Mouse (Mus musculus) hindbrain, embryonic 12.5 days (tissue): ENCODE measurements at regions not wholly inside any gene's neighbourhood (a gene's known extent, or its start where the extent isn't known, plus 50 kb on each side); places are given as distances from the start of the nearest gene placed in this dataset.
"Not testable (repeated sequence)": the region's sequence is repeated elsewhere in the genome, so short reads cannot be mapped to it uniquely, and the experiment has no call there.

ENCODE experiments used
- ATAC-seq: fragments of 200-750 bp; cut with Nextera tagmentation; 2 replicates; pipeline ENCODE4 v1.8.0; 2017; ENCODE audit warnings: moderate TSS enrichment; ENCODE audit not compliant: low FRiP score
- H3K27ac ChIP-seq: fragments of 300-500 bp; sonication (generic); 2 replicates; pipeline ENCODE4 v1.5.1; 2016; ENCODE audit warnings: mild to moderate bottlenecking
- H3K27me3 ChIP-seq: fragments of 300-500 bp; sonication (generic); 2 replicates; pipeline ENCODE4 v1.6.1; 2016; ENCODE audit warnings: mild to moderate bottlenecking
- H3K36me3 ChIP-seq: fragments of 300-500 bp; sonication (generic); 2 replicates; pipeline ENCODE4 v1.6.1; 2016; ENCODE audit warnings: mild to moderate bottlenecking
- H3K4me1 ChIP-seq: fragments of 300-500 bp; sonication (generic); 2 replicates; pipeline ENCODE4 v1.6.1; 2016
- H3K4me2 ChIP-seq: fragments of 300-500 bp; sonication (generic); replicated peaks from 2 replicates; pipeline ENCODE4 v1.6.1; 2016; ENCODE audit warnings: mild to moderate bottlenecking
- H3K4me3 ChIP-seq: fragments of 300-500 bp; sonication (generic); 2 replicates; pipeline ENCODE4 v1.5.1; 2016; ENCODE audit warnings: mild to moderate bottlenecking
- H3K9ac ChIP-seq: fragments of 300-500 bp; sonication (generic); 2 replicates; pipeline ENCODE4 v1.6.1; 2016; ENCODE audit warnings: mild to moderate bottlenecking, moderate library complexity
- H3K9me3 ChIP-seq: fragments of 300-500 bp; sonication (generic); replicated peaks from 2 replicates; pipeline ENCODE4 v1.6.1; 2016; ENCODE audit warnings: mild to moderate bottlenecking
- WGBS: fragments of 180-500 bp; shearing (Covaris S2); methylation state at CpG from one replicate; pipeline ENCODE4 v1.1.7; 2016; 5-methylcytosine and 5-hydroxymethylcytosine counted together

- 81% methylated on average over 10 of the region's 10 CpGs for WGBS
- no peak for ATAC-seq
- H3K27ac ChIP-seq, result no peak overlapping the region
Observed at GRCm38 (mm10) chr2:166294672-166295071, 139.2 kb upstream of the Sulf2 start.

GRCm38 (mm10) chr2:166292987-166293386 lies 137.5 kb upstream of the Sulf2 start:
- H3K4me2 ChIP-seq, result no peak overlapping the region
- no peaks in the 10 kb centered on the region for H3K9me3 ChIP-seq
- no peak overlapping the region for H3K27ac ChIP-seq
- WGBS, result 85% methylated on average over 6 of the region's 6 CpGs
- peaks cover 34% of the 10 kb centered on the region for H3K4me1 ChIP-seq
- H3K4me3 ChIP-seq, result no peak overlapping the region
- peaks cover 2% of the 10 kb centered on the region; the same call in 1 of the 2 replicates for H3K27me3 ChIP-seq
- no peak for ATAC-seq
- no peak overlapping the region for H3K9ac ChIP-seq
- no peaks in the 10 kb centered on the region for H3K36me3 ChIP-seq

More at GRCm38 (mm10) chr2:166294672-166295071, 139.2 kb upstream of the Sulf2 start:
- no peaks in the 10 kb centered on the region for H3K9me3 ChIP-seq
- peaks cover 28% of the 10 kb centered on the region for H3K4me1 ChIP-seq
- no peak overlapping the region for H3K4me2 ChIP-seq
- no peak overlapping the region for H3K9ac ChIP-seq
- no peak overlapping the region for H3K4me3 ChIP-seq
- H3K27me3 ChIP-seq, result peaks cover 2% of the 10 kb centered on the region; the same call in 1 of the 2 replicates
- H3K36me3 ChIP-seq, result no peaks in the 10 kb centered on the region

- H3K27ac ChIP-seq, result peak overlapping the region; percentile 36; the same call in 1 of the 2 replicates
- H3K27me3 ChIP-seq, result peaks cover 2% of the 10 kb centered on the region
- no peak overlapping the region for H3K9ac ChIP-seq
- peaks cover 35% of the 10 kb centered on the region for H3K4me1 ChIP-seq
- H3K4me2 ChIP-seq, result no peak overlapping the region
- H3K36me3 ChIP-seq, result no peaks in the 10 kb centered on the region
- H3K4me3 ChIP-seq, result no peak overlapping the region
- no peaks in the 10 kb centered on the region for H3K9me3 ChIP-seq
- ATAC-seq, result 0 out of 2 replicates have a peak, but pooled peaks have one; percentile 29
- 28% methylated on average over 6 of the region's 6 CpGs for WGBS
Observed at GRCm38 (mm10) chr2:166291266-166291665, 135.8 kb upstream of the Sulf2 start.

GRCm38 (mm10) chr2:166290826-166291225 lies 135.4 kb upstream of the Sulf2 start:
- Histone ChIP-seq H3K4me3 (no peak overlapping the region), H3K9ac (no peak overlapping the region), H3K36me3 (no peaks in the 10 kb centered on the region), H3K27me3 (peaks cover 2% of the 10 kb centered on the region), H3K9me3 (no peaks in the 10 kb centered on the region), H3K4me1 (peaks cover 32% of the 10 kb centered on the region), H3K27ac (peak overlapping the region; percentile 36; the same call in 1 of the 2 replicates), H3K4me2 (no peak overlapping the region)
- 0 out of 2 replicates have a peak, but pooled peaks have one; percentile 38 for ATAC-seq
- WGBS, result 42% methylated on average over 9 of the region's 9 CpGs

- H3K27me3 ChIP-seq, result peaks cover 2% of the 10 kb centered on the region
- no peak overlapping the region for H3K4me3 ChIP-seq
- H3K27ac ChIP-seq, result peak overlapping the region; percentile 23; the same call in 1 of the 2 replicates
- no peak overlapping the region for H3K9ac ChIP-seq
- H3K36me3 ChIP-seq, result no peaks in the 10 kb centered on the region
- ATAC-seq, result no peak
- no peaks in the 10 kb centered on the region for H3K9me3 ChIP-seq
- H3K4me1 ChIP-seq, result peaks cover 32% of the 10 kb centered on the region
- 78% methylated on average over 6 of the region's 6 CpGs for WGBS
- H3K4me2 ChIP-seq, result no peak overlapping the region
Observed at GRCm38 (mm10) chr2:166289198-166289597, 133.7 kb upstream of the Sulf2 start.

GRCm38 (mm10) chr2:166281137-166281536 lies 125.7 kb upstream of the Sulf2 start:
- not testable (repeated sequence) for H3K4me1 ChIP-seq, H3K36me3 ChIP-seq, H3K4me2 ChIP-seq, H3K27me3 ChIP-seq, H3K9me3 ChIP-seq, ATAC-seq, H3K9ac ChIP-seq, H3K4me3 ChIP-seq
- H3K27ac ChIP-seq, result peak overlapping the region; percentile 57; the same call in 1 of the 2 replicates
- no CpG with 5 or more reads among the region's 5 CpGs for WGBS

GRCm38 (mm10) chr2:166280651-166281127 lies 125.2 kb upstream of the Sulf2 start:
- no peak overlapping the region for H3K9ac ChIP-seq
- H3K4me3 ChIP-seq, result no peak overlapping the region
- peaks cover 7% of the 10 kb centered on the region; the same call in 1 of the 2 replicates for H3K9me3 ChIP-seq
- 33% methylated on average over 5 of the region's 5 CpGs for WGBS
- peaks cover 7% of the 10 kb centered on the region for H3K4me1 ChIP-seq
- no peak overlapping the region for H3K4me2 ChIP-seq
- ATAC-seq, result peak; percentile 64
- no peaks in the 10 kb centered on the region for H3K36me3 ChIP-seq
- H3K27ac ChIP-seq, result peak overlapping the region; percentile 57
- H3K27me3 ChIP-seq, result 0 out of 2 replicates have a peak, but pooled peaks cover 4% of the 10 kb centered on the region

- no peak for ATAC-seq
- Histone ChIP-seq H3K27ac (no peak overlapping the region), H3K4me3 (no peak overlapping the region), H3K9ac (no peak overlapping the region), H3K4me1 (peaks cover 7% of the 10 kb centered on the region), H3K27me3 (peaks cover 9% of the 10 kb centered on the region), H3K36me3 (no peaks in the 10 kb centered on the region), H3K4me2 (no peak overlapping the region), H3K9me3 (peaks cover 7% of the 10 kb centered on the region; the same call in 1 of the 2 replicates)
- 69% methylated on average over 15 of the region's 15 CpGs for WGBS
Observed at GRCm38 (mm10) chr2:166279676-166280075, 124.2 kb upstream of the Sulf2 start.

GRCm38 (mm10) chr2:166275398-166275797 lies 119.9 kb upstream of the Sulf2 start:
- no peak for ATAC-seq
- Histone ChIP-seq H3K27ac (no peak overlapping the region), H3K4me2 (no peak overlapping the region), H3K4me1 (peaks cover 22% of the 10 kb centered on the region), H3K27me3 (peaks cover 9% of the 10 kb centered on the region), H3K9ac (no peak overlapping the region), H3K4me3 (no peak overlapping the region), H3K9me3 (peaks cover 7% of the 10 kb centered on the region; the same call in 1 of the 2 replicates), H3K36me3 (no peaks in the 10 kb centered on the region)
- 88% methylated on average over 8 of the region's 8 CpGs for WGBS

GRCm38 (mm10) chr2:166274016-166274346 lies 118.5 kb upstream of the Sulf2 start:
- peaks cover 21% of the 10 kb centered on the region for H3K4me1 ChIP-seq
- peaks cover 9% of the 10 kb centered on the region for H3K27me3 ChIP-seq
- no peaks in the 10 kb centered on the region for H3K36me3 ChIP-seq
- H3K4me3 ChIP-seq, result no peak overlapping the region
- no peaks in the 10 kb centered on the region for H3K9me3 ChIP-seq
- H3K27ac ChIP-seq, result peak overlapping the region; percentile 66
- no peak overlapping the region; the same call in 1 of the 2 replicates for H3K4me2 ChIP-seq
- 46% methylated on average over 2 of the region's 2 CpGs for WGBS
- no peak overlapping the region for H3K9ac ChIP-seq
- ATAC-seq, result peak; percentile 13; the same call in 1 of the 2 replicates

GRCm38 (mm10) chr2:166273312-166274015 lies 118.0 kb upstream of the Sulf2 start:
- Histone ChIP-seq H3K4me1 (peaks cover 21% of the 10 kb centered on the region), H3K27ac (peak overlapping the region; percentile 66), H3K9ac (no peak overlapping the region), H3K9me3 (no peaks in the 10 kb centered on the region), H3K36me3 (no peaks in the 10 kb centered on the region), H3K4me3 (no peak overlapping the region), H3K27me3 (peaks cover 9% of the 10 kb centered on the region), H3K4me2 (no peak overlapping the region; the same call in 1 of the 2 replicates)
- 31% methylated on average over 23 of the region's 23 CpGs for WGBS
- peak; percentile 58; the same call in 1 of the 2 replicates for ATAC-seq

- no peak for ATAC-seq
- Histone ChIP-seq H3K9me3 (no peaks in the 10 kb centered on the region), H3K4me1 (peaks cover 21% of the 10 kb centered on the region), H3K4me3 (no peak overlapping the region), H3K9ac (no peak overlapping the region), H3K4me2 (no peak overlapping the region), H3K36me3 (no peaks in the 10 kb centered on the region), H3K27me3 (peaks cover 9% of the 10 kb centered on the region), H3K27ac (no peak overlapping the region)
- WGBS, result 27% methylated on average over 1 of the region's 1 CpGs
Observed at GRCm38 (mm10) chr2:166272841-166273240, 117.4 kb upstream of the Sulf2 start.

- WGBS, result 62% methylated on average over 7 of the region's 7 CpGs
- peaks cover 21% of the 10 kb centered on the region for H3K4me1 ChIP-seq
- H3K27me3 ChIP-seq, result peaks cover 9% of the 10 kb centered on the region
- no peak for ATAC-seq
- H3K9me3 ChIP-seq, result no peaks in the 10 kb centered on the region
- no peak overlapping the region for H3K9ac ChIP-seq
- H3K27ac ChIP-seq, result no peak overlapping the region
- no peaks in the 10 kb centered on the region for H3K36me3 ChIP-seq
- H3K4me3 ChIP-seq, result no peak overlapping the region
- no peak overlapping the region for H3K4me2 ChIP-seq
Observed at GRCm38 (mm10) chr2:166272190-166272543, 116.7 kb upstream of the Sulf2 start.
